Mouse (Mus musculus) urinary bladder, postnatal 36 days (tissue): Measurements from ENCODE around the gene Tbc1d1.

Experiments
- DNase-seq, 2 experiments: peaks; one replicate each; pipeline ENCODE4 v3.0.0; 2022; ENCODE audit warnings: low spot score in 2 of 2, mixed read lengths in 1 of 2

Tbc1d1 gene

DNA sequence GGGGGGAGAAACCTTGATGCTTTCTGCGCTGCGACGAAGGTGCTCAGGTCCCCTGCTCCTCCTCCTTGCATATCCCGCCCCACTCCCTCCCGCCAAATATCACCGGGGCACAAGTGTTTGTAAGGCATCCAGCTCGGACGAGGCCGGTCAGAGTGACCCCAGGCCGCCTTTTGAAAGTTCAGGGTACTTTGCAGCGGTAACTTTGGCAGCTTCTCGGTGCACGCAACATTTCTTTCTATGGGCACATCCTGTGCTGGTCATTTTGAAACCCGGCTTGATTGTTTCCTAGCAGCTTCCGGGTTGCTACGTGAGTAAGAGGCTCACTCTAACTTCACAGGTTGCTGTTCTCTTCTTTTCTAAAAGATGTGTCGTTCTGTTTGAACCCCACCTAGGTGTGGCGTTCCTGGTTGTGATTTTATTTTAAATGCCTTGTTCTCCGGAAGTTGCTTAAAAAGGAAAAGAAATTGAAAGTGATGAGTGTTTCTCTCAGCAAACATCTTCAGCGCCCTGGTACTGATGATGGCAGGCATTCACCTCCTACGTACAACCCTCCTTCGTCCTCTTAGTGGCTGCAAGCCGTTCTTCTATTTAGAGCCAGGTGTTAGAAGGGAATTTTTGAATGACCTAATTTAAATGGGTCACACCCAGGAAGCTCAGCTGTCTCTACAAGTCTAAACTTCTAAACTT lies 4.7 kb downstream of the Tbc1d1 start:
- peak in 1 of 2 experiments; percentile 8 for DNase-seq

DNA sequence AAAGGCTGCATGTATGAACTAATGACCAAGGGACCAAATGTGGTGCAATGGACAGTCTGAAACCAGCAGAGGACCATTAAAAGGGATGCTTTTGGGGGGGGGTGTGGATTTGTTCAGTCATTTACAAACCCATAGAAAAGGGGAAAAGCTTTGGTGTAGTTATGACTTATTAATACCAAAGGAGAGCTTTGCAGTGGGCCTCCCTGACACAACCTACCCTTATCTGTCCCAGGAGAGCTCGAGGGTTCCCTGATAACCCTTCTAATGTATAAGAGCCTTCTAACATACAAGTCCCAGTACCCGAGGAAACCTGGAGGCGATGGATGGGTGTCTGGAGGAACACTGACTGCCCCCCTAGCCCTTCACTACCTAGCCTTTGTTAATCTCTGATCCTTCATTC lies 5.8 kb downstream of the Tbc1d1 start:
- no peak for DNase-seq

DNA sequence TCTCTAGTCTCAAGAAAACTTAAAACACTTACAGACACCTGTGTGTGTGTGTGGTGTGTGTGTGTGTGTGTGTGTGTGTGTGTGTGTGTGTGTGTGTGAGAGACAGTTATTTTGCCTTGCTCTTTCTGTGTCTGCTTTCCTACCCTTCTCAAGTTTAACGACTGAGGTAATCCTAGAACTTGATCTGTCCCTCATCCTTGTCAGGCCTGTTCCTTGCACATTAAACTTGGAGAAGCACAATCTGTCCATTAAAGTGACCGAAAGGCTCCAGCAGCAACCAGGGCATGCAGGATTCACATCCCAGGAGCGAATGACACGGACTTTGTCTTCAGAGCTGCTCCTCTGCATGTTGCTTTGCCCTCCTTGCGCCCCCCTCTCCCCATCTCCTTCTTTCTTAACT lies 6.5 kb downstream of the Tbc1d1 start:
- no peak for DNase-seq

DNA sequence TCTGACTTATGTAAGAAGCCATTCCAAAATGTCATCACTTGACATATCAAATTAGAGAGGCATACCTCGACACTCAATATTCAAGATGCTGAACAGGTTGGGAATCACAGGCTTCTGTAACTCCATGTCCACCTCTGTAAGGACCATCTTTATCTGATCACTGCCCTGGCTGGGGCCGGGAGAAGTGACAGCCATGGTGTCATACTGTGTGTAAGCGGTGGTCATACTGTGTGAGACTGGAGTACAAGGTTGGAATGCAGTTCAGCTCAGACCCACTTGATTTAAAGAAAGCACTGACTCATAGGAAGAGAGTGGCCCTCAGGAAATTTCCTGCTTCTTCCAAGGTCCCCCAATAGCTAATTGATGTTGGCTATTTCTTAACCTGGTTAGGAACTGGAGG lies 8.3 kb downstream of the Tbc1d1 start:
- DNase-seq, result no peak

DNA sequence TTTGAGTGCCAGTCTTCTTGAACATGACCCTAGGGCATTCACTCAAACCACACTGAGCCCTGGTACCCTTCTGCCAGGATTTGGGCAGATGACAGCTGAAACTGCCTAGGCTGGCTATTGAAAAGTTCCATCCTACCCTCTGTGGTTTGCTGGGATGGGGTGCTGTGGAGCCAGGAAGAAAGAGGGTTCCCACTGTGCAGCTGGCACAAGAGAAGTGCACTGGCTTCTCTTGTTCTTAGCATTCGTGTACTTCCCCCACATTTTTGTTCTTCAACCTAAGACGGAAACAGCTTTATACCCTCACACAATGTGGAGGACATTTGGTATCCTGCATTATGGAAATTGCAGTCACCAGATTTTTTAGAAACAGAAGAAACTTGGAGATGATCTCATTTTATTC lies 9.7 kb downstream of the Tbc1d1 start:
- no peak for DNase-seq

DNA sequence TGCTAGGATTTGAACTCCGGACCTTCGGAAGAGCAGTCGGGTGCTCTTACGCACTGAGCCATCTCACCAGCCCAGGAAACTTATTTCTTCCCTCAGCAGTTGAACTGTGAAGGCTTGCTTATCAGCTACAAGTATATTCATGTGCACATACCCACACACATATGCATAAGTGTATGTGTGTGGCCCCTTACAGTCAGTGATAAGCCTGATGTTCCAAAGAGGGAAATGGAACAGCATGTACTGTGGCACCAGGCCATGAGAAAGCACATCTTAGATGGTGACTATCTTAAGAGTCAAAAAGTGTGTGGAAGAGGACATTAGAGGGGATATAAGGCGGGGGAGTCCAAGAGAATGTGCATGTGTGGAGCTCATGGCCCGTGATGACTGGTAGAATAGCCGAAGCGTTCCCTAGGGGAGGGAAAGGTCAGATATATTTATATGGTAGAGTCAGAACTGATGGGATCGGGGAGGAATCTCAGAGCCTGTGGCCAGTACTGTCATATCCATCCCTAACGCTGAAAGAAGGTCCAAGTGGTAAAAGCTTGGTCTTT lies 13.0 kb downstream of the Tbc1d1 start:
- DNase-seq, result no peak

DNA sequence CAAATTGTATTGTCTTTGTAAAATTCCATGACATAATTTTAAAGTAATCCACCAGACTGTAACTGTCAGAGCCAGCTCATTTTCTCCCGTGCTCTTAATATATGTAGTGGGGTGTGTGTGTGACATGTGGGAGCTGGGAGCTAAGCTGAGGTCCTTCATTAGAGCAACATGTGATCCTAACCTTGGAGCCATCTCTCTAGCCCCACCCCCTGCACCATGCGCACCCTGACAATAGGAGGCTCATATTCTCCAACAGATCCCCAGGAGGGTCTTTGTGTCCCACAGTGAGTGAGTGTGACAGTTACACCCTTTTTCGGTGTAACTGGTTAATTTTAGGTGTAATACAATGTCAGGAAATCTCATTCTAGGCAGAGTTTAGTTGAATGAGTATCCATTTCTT lies 16.8 kb downstream of the Tbc1d1 start:
- no peak for DNase-seq

DNA sequence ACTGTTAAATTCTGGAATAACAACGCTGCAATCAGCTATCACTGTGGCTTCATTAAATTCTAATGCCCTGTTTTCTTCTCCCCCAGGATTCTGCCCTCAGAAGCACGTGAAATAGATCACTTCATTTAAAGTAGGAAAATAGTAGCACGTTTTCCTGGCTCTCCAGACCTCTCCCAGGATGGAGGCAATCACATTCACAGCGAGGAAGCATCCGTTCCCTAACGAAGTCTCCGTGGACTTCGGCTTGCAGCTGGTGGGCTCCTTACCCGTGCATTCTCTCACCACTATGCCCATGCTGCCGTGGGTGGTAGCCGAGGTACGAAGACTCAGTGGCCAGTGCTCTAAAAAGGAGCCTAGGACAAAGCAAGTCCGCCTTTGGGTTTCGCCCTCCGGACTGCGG lies 17.2 kb downstream of the Tbc1d1 start:
- no peak for DNase-seq

DNA sequence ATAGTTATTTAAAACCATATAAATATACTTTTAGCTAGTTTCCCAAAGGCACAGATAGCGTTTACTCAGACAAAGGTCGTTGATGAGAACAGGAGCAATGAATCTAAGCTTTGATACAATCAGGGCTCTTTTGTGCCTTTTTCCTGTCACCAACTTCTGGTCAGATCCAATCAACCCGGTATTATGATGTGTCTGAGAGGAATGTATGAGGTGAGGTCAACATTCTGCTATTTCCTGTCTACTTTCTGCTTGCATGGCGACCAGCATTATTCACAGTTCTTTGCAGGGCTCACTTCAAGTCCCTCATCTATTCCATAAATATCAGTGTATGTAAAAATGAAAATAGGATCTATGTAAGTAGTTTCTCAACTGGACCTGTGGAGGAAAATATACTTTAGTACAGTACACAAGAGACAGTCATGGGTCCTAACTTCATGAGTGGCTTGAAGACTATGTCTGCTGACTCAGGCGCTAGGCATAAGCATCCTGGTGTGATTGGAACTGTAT lies 18.4 kb downstream of the Tbc1d1 start:
- no peak for DNase-seq

DNA sequence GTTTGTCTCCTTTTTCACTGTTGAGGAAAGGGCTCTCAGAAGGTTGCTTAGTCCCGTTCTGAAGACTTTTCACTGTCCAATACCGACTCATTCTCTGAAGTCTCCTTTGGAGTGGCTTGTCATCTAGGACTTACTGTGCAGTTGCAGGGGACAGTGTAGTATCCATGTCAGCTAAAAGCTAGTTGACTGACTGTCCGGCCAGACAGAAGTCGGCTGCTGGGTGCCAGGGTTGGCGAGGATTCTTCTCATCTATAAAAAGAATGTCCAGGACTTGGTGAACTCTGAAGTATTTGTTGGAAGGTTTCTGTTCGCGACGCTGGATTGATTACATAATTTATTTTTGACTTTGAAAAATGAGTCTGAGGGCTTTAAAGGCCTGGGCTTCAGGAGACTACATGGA lies 24.4 kb downstream of the Tbc1d1 start:
- DNase-seq, result no peak

DNA sequence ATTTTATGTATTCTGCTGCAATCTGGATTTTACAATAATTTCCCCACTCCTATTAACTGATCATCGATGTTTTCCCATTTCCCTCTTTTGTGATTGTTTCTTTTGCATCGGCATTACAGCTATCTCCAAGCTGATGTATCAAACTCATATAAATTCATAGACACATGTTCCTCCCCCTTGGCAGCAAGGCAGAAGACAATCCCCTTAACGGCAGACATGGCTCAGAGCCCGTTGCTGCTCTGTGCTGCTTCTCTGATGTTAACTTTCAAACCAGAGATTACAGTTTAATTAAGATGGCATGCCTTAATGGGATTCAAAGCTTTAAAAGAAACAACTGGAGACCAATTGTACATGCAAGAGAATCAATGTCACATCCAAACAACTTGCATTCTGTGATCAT lies 27.6 kb downstream of the Tbc1d1 start:
- no peak for DNase-seq

DNA sequence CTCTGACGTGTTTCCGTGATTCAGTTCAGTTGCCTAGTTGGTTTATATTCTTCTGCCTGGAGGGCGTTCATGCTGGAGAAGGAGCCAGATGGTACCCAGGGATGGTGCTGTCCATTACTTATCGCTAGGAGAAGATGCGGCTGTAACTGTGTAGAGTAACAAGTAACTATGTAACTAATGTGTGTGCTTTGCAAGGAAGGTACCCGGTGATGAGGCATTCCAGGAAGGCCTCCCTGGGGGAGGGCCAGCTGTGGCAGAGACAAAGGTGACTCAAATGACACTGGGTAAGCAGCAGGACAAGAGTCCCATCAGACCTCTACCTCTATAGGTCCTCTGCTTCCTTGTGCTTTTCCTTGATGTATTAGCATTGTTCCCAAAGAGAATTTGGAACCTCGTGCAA lies 29.2 kb downstream of the Tbc1d1 start:
- no peak for DNase-seq

DNA sequence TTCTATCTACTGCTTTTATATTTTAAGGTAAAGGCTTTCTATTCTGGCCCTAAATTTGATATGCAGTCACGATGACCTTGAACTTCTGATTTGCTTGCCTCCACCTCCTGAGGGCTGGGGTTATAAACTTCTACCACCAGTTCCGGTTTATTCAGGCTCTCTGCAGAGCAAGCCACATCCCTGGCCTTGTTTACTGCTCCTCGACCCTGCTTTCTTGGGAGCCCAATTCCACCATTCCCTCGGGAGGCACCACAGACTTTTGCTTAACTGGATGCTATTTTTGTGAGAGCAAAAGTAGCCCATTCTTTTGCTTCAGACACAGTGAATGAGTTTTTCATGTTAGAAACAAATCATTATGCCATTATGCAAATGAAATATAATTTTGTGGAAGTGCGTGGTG lies 30.5 kb downstream of the Tbc1d1 start:
- no peak for DNase-seq

DNA sequence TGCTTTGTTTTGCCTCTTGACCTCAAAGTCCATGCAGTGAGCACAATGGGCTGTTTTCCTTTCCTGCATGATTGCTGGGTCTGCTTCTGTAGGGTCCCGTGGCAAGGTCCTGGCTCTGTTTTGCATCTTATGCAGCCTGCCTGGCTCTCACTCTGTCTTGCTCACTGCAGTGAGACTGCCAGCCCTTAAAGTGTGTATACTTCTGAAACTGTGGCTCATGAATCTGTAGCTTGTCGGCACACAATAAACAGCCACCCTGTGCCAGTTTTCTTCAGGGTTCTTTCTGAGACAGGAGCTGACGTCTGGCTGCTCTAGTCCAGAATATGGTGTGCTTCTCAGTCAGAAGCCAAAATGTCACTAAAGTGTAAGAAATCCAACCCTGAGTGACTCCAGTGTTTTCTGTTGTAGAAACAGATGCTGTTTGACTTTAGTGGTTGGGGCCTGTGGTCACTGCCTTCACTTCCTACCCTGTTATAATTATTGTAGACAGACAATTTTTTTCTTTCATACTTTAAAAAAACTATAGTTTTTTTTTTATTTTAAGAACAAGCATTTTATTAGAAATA lies 32.1 kb downstream of the Tbc1d1 start:
- DNase-seq, result no peak

DNA sequence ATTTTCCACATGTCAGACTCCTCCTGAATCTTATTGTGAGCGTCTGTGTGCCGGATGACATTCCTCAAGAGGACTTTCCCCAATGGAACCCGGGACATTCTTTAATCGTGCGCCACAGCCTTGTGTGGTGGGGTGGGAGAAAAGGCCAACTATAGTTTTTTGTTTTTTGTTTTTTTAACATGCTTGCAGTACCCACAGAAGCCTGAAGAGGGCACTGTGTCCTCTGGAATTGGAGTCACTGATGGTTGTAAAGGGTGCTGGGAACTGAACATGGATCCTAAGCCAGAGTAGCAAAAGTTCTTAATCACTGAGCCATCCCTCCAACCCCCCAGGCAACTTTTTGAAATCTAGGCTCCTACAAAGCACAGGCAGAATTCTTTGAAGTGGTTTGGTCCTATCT lies 34.8 kb downstream of the Tbc1d1 start:
- no peak for DNase-seq

DNA sequence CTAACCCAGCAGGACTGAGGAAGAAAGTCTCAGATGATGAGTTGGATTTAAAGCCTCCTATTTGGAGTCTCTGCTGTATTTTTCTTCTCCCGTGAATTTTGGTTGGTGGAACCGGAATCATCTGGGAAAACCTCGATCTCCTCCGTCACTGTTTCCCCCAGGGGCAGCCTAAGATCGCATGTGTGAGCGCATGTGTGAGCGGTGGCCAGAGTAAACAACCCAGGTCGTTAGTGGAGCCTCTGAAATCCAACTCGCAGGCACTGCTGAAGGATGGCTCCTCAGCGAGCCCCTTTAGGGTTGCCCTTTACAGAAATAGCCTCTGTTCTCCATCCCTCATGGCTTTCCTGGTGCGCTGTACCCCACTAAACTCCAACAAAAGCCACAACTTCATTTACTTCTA lies 37.2 kb downstream of the Tbc1d1 start:
- no peak for DNase-seq

DNA sequence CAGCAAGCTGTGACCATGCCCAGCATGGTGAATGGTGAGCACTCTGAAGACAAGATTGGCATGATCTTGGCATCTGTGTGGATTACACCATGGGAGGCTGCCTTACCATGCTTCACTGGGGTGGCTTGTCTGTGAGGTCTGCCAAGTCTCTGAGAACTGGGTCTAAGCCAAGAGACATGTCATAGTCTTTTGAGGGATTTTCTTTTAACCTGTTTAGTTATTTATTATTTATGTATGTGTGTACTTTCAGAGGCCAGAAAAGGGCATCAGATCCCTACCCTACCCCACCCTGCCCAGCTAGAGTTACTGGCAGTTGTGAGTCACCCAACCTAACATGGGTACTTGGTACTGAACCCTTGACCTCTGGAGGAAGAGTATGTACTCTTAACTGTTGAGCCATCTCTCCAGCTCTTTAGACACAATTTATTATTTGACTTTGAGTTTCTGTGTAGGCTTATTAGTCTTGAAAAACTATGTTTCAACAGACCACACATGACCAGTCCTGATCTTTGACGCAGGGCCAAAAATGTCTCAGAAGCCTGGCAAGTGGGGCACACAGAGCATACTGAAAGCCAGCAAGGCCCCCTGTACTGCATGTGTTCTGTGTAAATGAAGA lies 40.3 kb downstream of the Tbc1d1 start:
- DNase-seq, result peak; percentile 28 to 33

DNA sequence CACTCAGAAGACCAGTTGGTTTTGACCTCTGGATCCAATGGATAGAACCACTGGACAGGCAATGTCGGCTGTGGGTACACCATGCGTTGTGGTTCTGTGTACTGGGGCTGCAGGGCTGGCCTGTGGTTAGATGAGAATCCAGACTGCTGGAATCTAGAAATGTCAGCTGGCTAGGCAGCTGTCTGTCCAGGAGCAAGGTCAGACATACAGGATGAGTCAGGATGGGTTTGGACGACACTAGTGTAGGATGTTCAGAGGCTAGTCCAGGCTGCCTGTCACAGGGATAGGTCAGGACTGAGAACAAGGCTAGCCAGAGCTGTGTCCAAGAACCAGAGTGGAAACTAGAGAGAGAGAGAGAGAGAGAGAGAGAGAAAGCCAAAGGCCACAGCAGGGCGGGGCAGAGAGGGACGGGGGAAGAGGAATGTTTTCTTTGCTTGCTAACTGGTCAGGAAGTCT lies 40.8 kb downstream of the Tbc1d1 start:
- DNase-seq, result peak in 1 of 2 experiments; percentile 6

DNA sequence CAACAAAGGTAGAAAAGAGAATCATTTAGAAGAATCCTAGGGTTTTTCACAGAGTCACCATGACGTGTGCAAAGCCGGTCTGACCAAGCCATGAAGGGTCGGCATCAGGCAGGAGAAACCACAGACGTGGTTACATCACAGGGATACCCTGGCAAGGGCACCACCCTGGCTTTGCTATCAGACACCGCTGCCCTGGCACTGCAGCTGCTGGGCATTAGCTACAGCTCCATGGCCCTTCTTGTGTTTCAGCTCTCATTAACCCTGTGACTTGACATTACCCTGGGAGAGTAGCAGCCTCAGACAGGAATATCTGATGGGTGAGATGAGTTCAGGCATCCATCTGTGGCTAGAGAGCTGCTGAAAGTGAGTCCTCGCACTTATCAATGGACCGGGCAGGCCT lies 42.5 kb downstream of the Tbc1d1 start:
- no peak for DNase-seq

DNA sequence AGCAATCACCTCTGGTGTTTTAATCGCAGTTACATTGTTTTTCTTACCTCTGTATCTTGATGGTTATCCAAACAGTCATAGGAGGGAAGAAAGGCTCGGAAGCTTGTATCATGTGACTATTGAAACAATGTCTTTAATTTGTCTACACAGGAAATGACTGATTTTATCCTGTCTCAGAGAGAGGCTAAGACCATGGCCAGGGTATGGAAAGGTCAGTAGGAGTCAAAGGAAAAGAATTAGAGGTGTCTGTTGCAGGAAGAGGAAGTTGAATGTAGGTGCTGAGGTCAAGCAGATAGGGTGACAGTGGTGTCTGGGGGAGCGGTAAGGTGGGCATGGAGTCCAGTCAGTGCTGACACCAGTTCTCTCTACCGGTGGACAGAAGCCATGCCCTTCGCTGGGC lies 45.0 kb downstream of the Tbc1d1 start:
- DNase-seq, result no peak

DNA sequence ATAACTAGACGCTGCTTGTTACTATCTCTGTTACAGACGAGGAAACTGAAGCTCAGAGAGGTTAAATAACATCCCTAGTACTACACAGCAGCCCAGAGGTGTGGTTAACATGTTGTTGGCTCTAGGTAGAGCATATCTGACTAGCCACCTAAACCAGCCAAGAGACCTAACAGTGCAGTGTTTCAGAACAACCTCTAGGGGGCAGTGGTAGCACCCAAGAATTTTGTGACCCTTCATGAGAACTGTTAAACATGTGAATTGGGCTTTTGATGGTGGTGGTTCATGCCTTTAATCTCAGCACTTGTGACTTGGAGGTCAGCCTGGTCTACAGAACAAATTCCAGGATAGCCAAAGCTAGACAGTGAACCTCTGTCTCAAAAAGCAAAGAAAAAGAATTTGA lies 46.2 kb downstream of the Tbc1d1 start:
- peak in 1 of 2 experiments; percentile 22 for DNase-seq

DNA sequence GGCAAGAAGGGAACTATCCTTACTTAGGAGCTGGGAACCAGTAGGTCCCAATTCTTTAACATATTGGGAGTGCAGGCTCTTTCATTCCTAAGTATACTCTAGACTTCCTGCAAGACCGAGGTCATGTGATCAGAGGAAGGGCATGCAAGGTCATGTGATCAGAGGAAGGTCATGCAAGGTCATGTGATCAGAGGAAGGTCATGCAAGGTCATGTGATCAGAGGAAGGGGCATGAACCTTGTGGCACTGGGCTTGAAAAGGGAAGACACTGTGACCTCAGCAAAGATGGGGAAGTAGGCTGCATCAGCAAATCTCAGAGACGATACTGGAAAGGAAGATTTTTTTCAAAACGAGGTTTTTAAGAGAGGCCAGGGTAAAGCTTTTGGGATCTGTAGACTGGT lies 49.5 kb downstream of the Tbc1d1 start:
- no peak for DNase-seq

DNA sequence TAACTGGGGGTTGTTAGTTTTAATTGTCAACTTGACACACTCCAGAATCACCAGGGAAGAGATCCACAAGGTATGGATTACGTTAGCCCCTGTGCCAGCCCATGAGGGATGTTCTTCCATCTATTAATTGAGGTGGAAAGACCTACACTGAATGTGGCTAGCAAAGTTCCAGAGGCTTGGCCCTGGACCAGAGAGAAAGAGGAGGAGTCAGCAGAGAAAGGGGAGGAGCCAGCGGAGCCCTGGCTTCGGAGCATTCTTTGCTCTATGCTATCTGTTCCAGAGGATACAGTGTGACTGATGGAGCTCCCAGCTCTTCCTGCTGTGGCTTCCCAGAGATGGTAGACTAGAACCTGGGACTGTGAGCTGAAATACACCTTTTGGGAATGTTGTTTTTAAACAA lies 50.3 kb downstream of the Tbc1d1 start:
- no peak for DNase-seq
